8 mouse cellular contexts compared by ENCODE assay signal in the genomic region with DNA sequence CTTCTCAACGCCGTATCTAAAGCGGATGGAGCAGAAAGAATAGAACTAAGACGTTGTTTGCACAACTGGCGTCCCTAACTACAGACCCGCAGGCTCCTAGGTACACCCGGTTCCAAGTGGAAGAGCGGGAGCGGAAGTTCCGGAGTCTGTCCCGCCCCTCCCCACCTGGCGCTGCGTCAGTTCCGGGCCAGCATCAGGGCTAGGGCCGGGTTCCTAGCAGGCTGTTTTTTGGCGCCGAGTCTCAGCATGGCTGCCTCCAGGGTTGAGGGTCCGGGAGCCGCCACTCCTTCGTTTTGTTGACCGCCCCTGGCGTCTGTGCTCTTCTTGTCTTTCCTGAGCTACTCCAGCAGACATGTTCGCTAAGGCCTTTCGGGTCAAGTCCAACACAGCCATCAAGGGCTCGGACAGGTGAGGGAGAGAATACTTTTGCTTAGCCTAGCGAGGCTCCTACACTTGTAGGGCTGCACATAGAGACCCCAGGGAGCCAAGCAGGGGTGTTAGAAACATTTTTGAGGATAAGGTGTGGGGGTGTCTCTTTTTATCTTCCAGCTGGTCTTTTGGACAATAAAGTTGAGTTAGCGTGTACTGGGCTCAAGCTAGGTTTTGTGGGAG. TPM values are rescaled to one million over a fixed set of nuclear protein-coding genes. Genes with fewer than 3 reads are reported as not detected.
DNase-seq lines count a peak whose midpoint lies in the region; ATAC-seq and TF ChIP-seq lines count a peak whose summit lies in the region.

A gene (plus strand): TSS at position 164 of the 612 bp plus-strand sequence.

- H3K36me3 ChIP-seq in heart, embryonic 14.5 days (ENCODE audit: control insufficient read depth, insufficient read depth, low read length) = peaks cover 8% of the 10 kb centered on the region
- peaks cover 5% of the 10 kb centered on the region for H3K36me3 ChIP-seq in liver, embryonic 13.5 days
- H3K36me3 ChIP-seq in neural tube, embryonic 11.5 days (ENCODE audit: control insufficient read depth, insufficient read depth, low read length) = no peaks in the 10 kb centered on the region; the same call in 1 of the 2 replicates
- H3K36me3 ChIP-seq in stomach, postnatal 0 days (ENCODE audit: control insufficient read depth, insufficient read depth, low read length) = no peaks in the 10 kb centered on the region

- peak within 1 kb of the TSS; percentile 83 for H3K9ac ChIP-seq in heart, embryonic 14.5 days (ENCODE audit: low read length)
- peak within 1 kb of the TSS; percentile 84 for H3K9ac ChIP-seq in liver, embryonic 13.5 days
- H3K9ac ChIP-seq in neural tube, embryonic 11.5 days (ENCODE audit: low read length) = peak within 1 kb of the TSS; percentile 78
- peak within 1 kb of the TSS; percentile 75 for H3K9ac ChIP-seq in stomach, postnatal 0 days (ENCODE audit: low read length)

- DNase-seq in CD4-positive, CD25-positive, alpha-beta regulatory T cell, adult 2 months (ENCODE audit: low read depth, low spot score) = peak; percentile 92
- DNase-seq in fibroblast of lung, adult 2 months (ENCODE audit: low read depth) = peak; percentile 57
- peak; percentile 91 for DNase-seq in kidney, postnatal 14 days
- peak; percentile 81 for DNase-seq in liver, embryonic 13.5 days
- DNase-seq in neural tube, embryonic 11.5 days (ENCODE audit: low spot score) = peak; percentile 88
- peak; percentile 95 for DNase-seq in stomach, postnatal 0 days (ENCODE audit: low spot score)

- no peak within 1 kb of the TSS for H3K27ac ChIP-seq in brown adipose tissue, adult 24 weeks (replicated peaks; ENCODE audit: low read depth, low read length)
- peak within 1 kb of the TSS; percentile 34 to 52; a peak in 2 of 4 replicates for H3K27ac ChIP-seq in heart, embryonic 14.5 days (replicated peaks in 1 of 2; ENCODE audit: control insufficient read depth in 1 of 2, insufficient read depth in 1 of 2, low read depth in 2 of 2, low read length in 2 of 2)
- peak within 1 kb of the TSS; percentile 75 for H3K27ac ChIP-seq in liver, embryonic 13.5 days
- no peak within 1 kb of the TSS for H3K27ac ChIP-seq in neural tube, embryonic 11.5 days (ENCODE audit: low read depth, low read length)
- H3K27ac ChIP-seq in stomach, postnatal 0 days (replicated peaks) = peak within 1 kb of the TSS; percentile 76

- under 1% methylated on average over 27 of the region's 27 CpGs for WGBS in heart, embryonic 14.5 days
- under 1% methylated on average over 27 of the region's 27 CpGs for WGBS in liver, embryonic 13.5 days (ENCODE audit: insufficient replicate concordance)
- WGBS in neural tube, embryonic 11.5 days = under 1% methylated on average over 27 of the region's 27 CpGs
- WGBS in stomach, postnatal 0 days = under 1% methylated on average over 27 of the region's 27 CpGs

- no peaks in the 10 kb centered on the region for H3K27me3 ChIP-seq in heart, embryonic 14.5 days (ENCODE audit: control insufficient read depth, insufficient read depth, low read length)
- H3K27me3 ChIP-seq in liver, embryonic 13.5 days = 0 out of 2 replicates have a peak, but pooled peaks cover 3% of the 10 kb centered on the region
- no peaks in the 10 kb centered on the region for H3K27me3 ChIP-seq in neural tube, embryonic 11.5 days (ENCODE audit: control insufficient read depth, insufficient read depth, low read length)
- no peaks in the 10 kb centered on the region for H3K27me3 ChIP-seq in stomach, postnatal 0 days (ENCODE audit: control insufficient read depth, insufficient read depth, low read length)

- H3K4me2 ChIP-seq in heart, embryonic 14.5 days (ENCODE audit: low read length) = peak within 1 kb of the TSS; percentile 74
- peak within 1 kb of the TSS; percentile 91 for H3K4me2 ChIP-seq in liver, embryonic 13.5 days
- peak within 1 kb of the TSS; percentile 90 for H3K4me2 ChIP-seq in neural tube, embryonic 11.5 days (ENCODE audit: low read depth)
- H3K4me2 ChIP-seq in stomach, postnatal 0 days (replicated peaks; ENCODE audit: low read depth) = peak within 1 kb of the TSS; percentile 90

- no peak for TF ChIP-seq CTCF in stomach, postnatal 0 days (IDR thresholded peaks at IDR 0.05; ENCODE audit: low read depth)

- peak; percentile 89 for ATAC-seq in heart, embryonic 14.5 days (ENCODE audit: insufficient number of reproducible peaks, insufficient read depth, low FRiP score, low read depth)
- peak; percentile 100 for ATAC-seq in liver, embryonic 13.5 days (ENCODE audit: low read depth)
- ATAC-seq in neural tube, embryonic 11.5 days (ENCODE audit: insufficient read depth, low FRiP score, low TSS enrichment) = peak; percentile 98
- peak; percentile 99 for ATAC-seq in stomach, postnatal 0 days (ENCODE audit: low FRiP score, low TSS enrichment)

- peak within 1 kb of the TSS; percentile 96 for H3K4me3 ChIP-seq in brown adipose tissue, adult 24 weeks (ENCODE audit: insufficient read depth, low read depth, low read length)
- H3K4me3 ChIP-seq in heart, embryonic 14.5 days (ENCODE audit: control insufficient read depth in 1 of 2, insufficient read depth in 1 of 2, low read depth in 1 of 2, low read length in 2 of 2) = peak within 1 kb of the TSS; percentile 72 to 92
- H3K4me3 ChIP-seq in liver, embryonic 13.5 days (replicated peaks) = peak within 1 kb of the TSS; percentile 74
- H3K4me3 ChIP-seq in neural tube, embryonic 11.5 days (ENCODE audit: low read depth, low read length) = peak within 1 kb of the TSS; percentile 76
- peak within 1 kb of the TSS; percentile 68 for H3K4me3 ChIP-seq in stomach, postnatal 0 days (ENCODE audit: low read depth, low read length)

- 0 out of 2 replicates have a peak, but pooled peaks cover 2% of the 10 kb centered on the region for H3K4me1 ChIP-seq in brown adipose tissue, adult 24 weeks (ENCODE audit: control insufficient read depth, insufficient read depth, insufficient read length, low read length)
- peaks cover 0 to 8% of the 10 kb centered on the region in 2 experiments; a peak in 3 of 4 replicates for H3K4me1 ChIP-seq in heart, embryonic 14.5 days (ENCODE audit: control insufficient read depth in 2 of 2, insufficient read depth in 2 of 2, low read length in 2 of 2)
- H3K4me1 ChIP-seq in liver, embryonic 13.5 days (replicated peaks) = peaks cover 27% of the 10 kb centered on the region
- 0 out of 2 replicates have a peak, but pooled peaks cover 8% of the 10 kb centered on the region for H3K4me1 ChIP-seq in neural tube, embryonic 11.5 days (ENCODE audit: control insufficient read depth, insufficient read depth, low read length)
- no peaks in the 10 kb centered on the region for H3K4me1 ChIP-seq in stomach, postnatal 0 days (replicated peaks; ENCODE audit: control insufficient read depth, insufficient read depth)

- TF ChIP-seq EP300 in stomach, postnatal 0 days (optimal IDR thresholded peaks at IDR 0.05) = no peak

- no peaks in the 10 kb centered on the region for H3K9me3 ChIP-seq in heart, embryonic 14.5 days (ENCODE audit: control insufficient read depth, low read length)
- H3K9me3 ChIP-seq in liver, embryonic 13.5 days (replicated peaks) = no peaks in the 10 kb centered on the region
- no peaks in the 10 kb centered on the region for H3K9me3 ChIP-seq in neural tube, embryonic 11.5 days (ENCODE audit: control insufficient read depth, low read length)
- no peaks in the 10 kb centered on the region for H3K9me3 ChIP-seq in stomach, postnatal 0 days (ENCODE audit: control insufficient read depth, low read length)

RNA-seq across cellular contexts. Expression of the gene that starts here (rescaled TPM):
- polyA plus RNA-seq in brown adipose tissue, adult 24 weeks (2012; ENCODE audit: insufficient read depth, insufficient read length, missing spikeins) = 21.0 and 24.0 TPM in 2 replicates
- 49.6 and 50.2 TPM in 2 replicates for polyA plus RNA-seq in heart, embryonic 14.5 days (2014; fragmentation: Nextera tagmentation; extraction: Ambion mirVana)
- 32.3 and 34.4 TPM in 2 replicates for polyA plus RNA-seq in liver, embryonic 13.5 days (2015; fragmentation: Nextera tagmentation; extraction: Ambion mirVana)
- polyA plus RNA-seq in neural tube, embryonic 11.5 days (2014; fragmentation: Nextera tagmentation; extraction: Ambion mirVana) = 55.0 and 58.5 TPM in 2 replicates
- 36.3 and 38.8 TPM in 2 replicates for polyA plus RNA-seq in stomach, postnatal 0 days (2015; fragmentation: Nextera tagmentation; extraction: Ambion mirVana)

Comparison
In these comparisons a context has a peak if more than half of its experiments do, and no peak if none do; other contexts are left out.
1. H3K27ac ChIP-seq: peak in heart, embryonic 14.5 days (2 of 2), liver, embryonic 13.5 days (single experiment) and stomach, postnatal 0 days (single experiment); none in brown adipose tissue, adult 24 weeks (single experiment) and neural tube, embryonic 11.5 days (single experiment).
2. Peak in every context shown above with its lines, with median percentiles within 50 percentile points of each other: DNase-seq, H3K4me3 ChIP-seq, ATAC-seq, H3K4me2 ChIP-seq and H3K9ac ChIP-seq.